Mouse (Mus musculus): ENCODE results near the gene Cfap58. TPM values are rescaled to one million over a fixed set of nuclear protein-coding genes. Genes with fewer than 3 reads are reported as not detected.

The Cfap58 gene
- polyA plus RNA-seq (2015; fragmentation: Nextera tagmentation; extraction: Ambion mirVana) = 0.09 TPM in 1 of 2 replicates, not detected in the other

DNA sequence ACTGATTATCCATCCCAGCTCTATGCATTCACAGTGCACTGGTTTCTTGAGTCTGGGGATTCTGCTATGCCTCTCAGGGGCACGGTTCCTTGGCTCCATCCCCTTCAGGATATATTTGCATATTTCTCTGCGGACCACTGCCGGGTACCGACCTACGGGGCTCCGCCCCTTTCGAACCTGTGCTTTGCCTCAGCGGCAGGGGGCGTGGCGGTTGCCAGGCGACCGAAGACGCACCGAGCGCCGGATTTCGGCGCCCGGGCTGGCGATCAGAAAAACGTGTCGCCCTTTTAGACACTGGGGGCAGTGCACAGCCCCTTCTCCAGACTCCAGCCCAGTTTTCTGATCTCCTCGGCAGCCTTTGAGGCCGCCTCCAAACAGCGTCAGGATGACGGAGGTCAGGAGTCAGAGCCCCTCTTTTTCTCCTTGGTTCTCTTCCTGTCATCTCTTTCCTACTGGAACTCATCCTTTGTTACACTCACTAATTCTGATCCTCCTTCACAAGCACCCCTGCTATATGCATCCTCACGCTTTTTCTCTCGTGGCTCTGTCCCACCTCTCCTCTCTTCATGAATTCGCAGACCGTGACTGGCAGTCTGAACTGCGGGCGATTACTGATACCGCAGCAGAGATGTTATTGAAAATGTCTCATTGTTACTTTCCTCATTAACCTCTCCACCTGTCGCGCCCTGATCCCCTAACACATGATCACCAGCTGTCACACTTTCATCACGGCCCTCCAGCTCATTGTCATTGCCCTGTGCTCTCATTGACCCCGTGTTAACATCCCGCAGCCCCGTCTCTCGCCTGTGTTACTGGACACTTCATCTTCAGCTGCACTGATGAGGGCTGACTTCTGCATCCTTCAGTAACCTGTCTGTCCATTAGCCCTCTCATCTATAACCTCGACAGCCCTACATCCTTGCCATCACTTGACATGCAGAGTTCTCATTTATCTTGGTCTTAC is at the start of gene Cfap58:
Cfap58 (plus strand) TSS at position 233 of the 964 bp plus-strand sequence.
- peak within 1 kb of the TSS; percentile 45 for H3K4me3 ChIP-seq
- H3K36me3 ChIP-seq = no peaks in the 10 kb centered on the region
- 8% methylated on average over 41 of the region's 41 CpGs for WGBS
- H3K9me3 ChIP-seq (replicated peaks) = no peaks in the 10 kb centered on the region
- 0 out of 2 replicates have a peak within 1 kb of the TSS, but pooled peaks have one; percentile 24 for H3K9ac ChIP-seq
- no peak within 1 kb of the TSS for H3K27ac ChIP-seq
- H3K4me1 ChIP-seq (replicated peaks) = peaks cover 9% of the 10 kb centered on the region
- peak within 1 kb of the TSS; percentile 80 for H3K4me2 ChIP-seq
- ATAC-seq (replicated peaks; ENCODE audit: insufficient number of reproducible peaks, insufficient read depth, low FRiP score, low read depth) = no peak; the same call in 1 of the 2 replicates
- peaks cover 16% of the 10 kb centered on the region for H3K27me3 ChIP-seq

DNA sequence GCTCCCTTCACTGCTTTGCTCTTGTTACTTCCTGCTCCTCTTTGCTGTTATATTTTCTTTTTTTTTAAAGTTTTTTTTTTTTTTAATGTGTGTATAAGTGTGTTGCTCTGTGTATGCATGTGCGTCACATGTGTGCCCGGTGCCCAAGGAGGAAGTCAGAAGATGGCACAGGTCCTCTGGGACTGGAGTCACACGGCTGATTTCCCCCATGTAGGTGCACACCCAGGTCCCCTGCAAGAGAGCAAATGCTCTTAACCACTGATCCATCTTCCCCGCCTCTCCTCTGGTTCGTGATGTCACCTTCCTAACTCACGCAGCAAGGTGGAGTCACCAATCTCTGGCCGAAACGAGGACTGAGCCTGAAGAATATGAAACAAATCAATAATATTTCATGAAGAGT is 49.4 kb upstream of the Cfap58 start:
- Histone ChIP-seq H3K4me3 (no peak overlapping the region), H3K27ac (no peak overlapping the region)

DNA sequence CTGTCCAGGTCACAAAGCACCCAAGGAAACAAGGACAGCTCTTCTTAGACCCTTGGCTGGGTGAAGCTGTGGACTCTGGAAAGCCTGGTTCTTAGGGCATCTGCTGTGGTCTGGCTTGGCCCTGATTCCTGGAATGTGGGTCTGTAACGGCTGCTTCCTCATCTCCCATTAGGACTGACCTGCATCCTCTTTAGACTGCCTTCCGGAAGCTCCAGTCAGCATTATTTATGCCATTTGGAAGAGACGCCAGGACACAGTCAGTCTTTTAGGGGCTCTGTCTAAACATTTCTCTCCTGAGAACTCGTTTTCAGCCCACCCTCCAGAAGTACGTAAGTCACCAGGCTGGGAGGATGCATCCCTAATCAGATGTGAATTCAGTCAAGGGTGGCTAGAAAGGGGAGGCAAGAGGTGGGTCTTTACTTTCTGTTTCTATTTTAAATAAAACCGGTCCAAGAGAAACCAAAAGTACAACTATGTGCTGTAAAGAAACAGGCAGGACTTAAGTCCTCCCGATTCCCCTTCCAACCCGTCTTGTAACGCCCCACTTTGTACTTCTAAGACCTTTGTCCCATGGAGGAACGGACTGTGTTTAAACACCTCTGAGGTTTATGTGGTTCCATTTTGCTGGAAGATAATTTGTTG is 46.9 kb upstream of the Cfap58 start:
- WGBS = 52% methylated on average over 10 of the region's 10 CpGs
- Histone ChIP-seq H3K4me3 (no peak overlapping the region), H3K27ac (peak overlapping the region; percentile 35)

More for the DNA sequence above, 49.4 kb upstream of the Cfap58 start:
- Histone ChIP-seq H3K4me1 (replicated peaks) (peaks cover 58% of the 10 kb centered on the region), H3K27me3 (no peaks in the 10 kb centered on the region), H3K9me3 (replicated peaks) (no peaks in the 10 kb centered on the region), H3K9ac (no peak overlapping the region), H3K36me3 (no peaks in the 10 kb centered on the region), H3K4me2 (no peak overlapping the region)
- 95% methylated on average over 8 of the region's 8 CpGs for WGBS
- ATAC-seq (replicated peaks; ENCODE audit: insufficient number of reproducible peaks, insufficient read depth, low FRiP score, low read depth) = no peak

DNA sequence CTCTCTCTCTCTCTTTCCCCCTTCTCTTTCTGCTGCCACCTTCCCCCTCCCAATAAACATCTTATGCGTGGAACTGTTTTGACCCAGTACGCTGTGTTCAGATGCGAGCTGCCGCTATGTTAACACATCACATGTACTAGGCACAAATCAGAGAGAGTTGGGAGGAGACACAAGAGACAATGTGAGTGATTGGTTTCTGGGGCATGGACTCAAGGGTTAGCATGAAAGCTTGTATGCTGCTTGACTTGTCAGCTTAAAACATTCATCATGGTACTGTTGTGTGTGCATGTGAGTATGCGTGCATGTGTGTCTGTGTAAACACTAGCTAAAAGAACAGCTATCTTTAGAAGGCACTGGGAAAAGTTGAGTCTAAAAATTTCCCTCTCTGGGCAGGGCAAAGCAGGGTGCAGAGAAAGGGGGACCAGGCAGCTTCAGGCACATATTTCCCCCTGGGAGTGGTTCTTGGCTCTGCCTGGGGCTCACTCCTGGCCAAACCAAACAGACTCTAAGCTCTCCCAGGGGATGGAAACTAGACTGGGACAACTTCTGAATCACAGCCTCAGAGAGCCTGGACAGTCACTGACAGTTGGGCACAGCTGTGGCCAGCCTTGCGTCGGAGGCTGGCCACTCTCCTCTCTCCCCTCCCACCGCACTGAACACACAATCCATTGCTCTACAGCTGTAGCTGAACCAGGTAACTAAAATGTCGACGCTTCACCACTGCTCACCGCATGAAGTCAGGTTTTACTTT is 45.7 kb upstream of the Cfap58 start:
- H3K4me1 ChIP-seq (replicated peaks) = peaks cover 37% of the 10 kb centered on the region
- H3K9me3 ChIP-seq (replicated peaks) = no peaks in the 10 kb centered on the region
- H3K4me2 ChIP-seq = no peak overlapping the region
- no peaks in the 10 kb centered on the region for H3K27me3 ChIP-seq
- H3K36me3 ChIP-seq = peaks cover 12% of the 10 kb centered on the region
- peak overlapping the region; percentile 35 for H3K27ac ChIP-seq
- no peak overlapping the region for H3K4me3 ChIP-seq
- no peak overlapping the region for H3K9ac ChIP-seq
- WGBS = 65% methylated on average over 11 of the region's 11 CpGs
- peak; percentile 32; the same call in 1 of the 2 replicates for ATAC-seq (replicated peaks; ENCODE audit: insufficient number of reproducible peaks, insufficient read depth, low FRiP score, low read depth)

More for the DNA sequence above, 46.9 kb upstream of the Cfap58 start:
- no peaks in the 10 kb centered on the region for H3K9me3 ChIP-seq (replicated peaks)
- H3K36me3 ChIP-seq = peaks cover 9% of the 10 kb centered on the region; the same call in 1 of the 2 replicates
- H3K4me2 ChIP-seq = peak overlapping the region; percentile 1; the same call in 1 of the 2 replicates
- H3K4me1 ChIP-seq (replicated peaks) = peaks cover 47% of the 10 kb centered on the region
- no peak overlapping the region for H3K9ac ChIP-seq
- ATAC-seq (replicated peaks; ENCODE audit: insufficient number of reproducible peaks, insufficient read depth, low FRiP score, low read depth) = no peak
- no peaks in the 10 kb centered on the region for H3K27me3 ChIP-seq

GRCm38 (mm10) chr19:47893092-47893491 is 44.4 kb upstream of the Cfap58 start:
- H3K4me3 ChIP-seq = no peak overlapping the region
- peaks cover 23% of the 10 kb centered on the region for H3K36me3 ChIP-seq
- H3K27ac ChIP-seq = no peak overlapping the region
- H3K9ac ChIP-seq = no peak overlapping the region
- no peaks in the 10 kb centered on the region for H3K9me3 ChIP-seq (replicated peaks)
- no peak for ATAC-seq (replicated peaks; ENCODE audit: insufficient number of reproducible peaks, insufficient read depth, low FRiP score, low read depth)
- peaks cover 29% of the 10 kb centered on the region for H3K4me1 ChIP-seq (replicated peaks)
- WGBS = 90% methylated on average over 6 of the region's 6 CpGs
- H3K27me3 ChIP-seq = no peaks in the 10 kb centered on the region
- H3K4me2 ChIP-seq = no peak overlapping the region

DNA sequence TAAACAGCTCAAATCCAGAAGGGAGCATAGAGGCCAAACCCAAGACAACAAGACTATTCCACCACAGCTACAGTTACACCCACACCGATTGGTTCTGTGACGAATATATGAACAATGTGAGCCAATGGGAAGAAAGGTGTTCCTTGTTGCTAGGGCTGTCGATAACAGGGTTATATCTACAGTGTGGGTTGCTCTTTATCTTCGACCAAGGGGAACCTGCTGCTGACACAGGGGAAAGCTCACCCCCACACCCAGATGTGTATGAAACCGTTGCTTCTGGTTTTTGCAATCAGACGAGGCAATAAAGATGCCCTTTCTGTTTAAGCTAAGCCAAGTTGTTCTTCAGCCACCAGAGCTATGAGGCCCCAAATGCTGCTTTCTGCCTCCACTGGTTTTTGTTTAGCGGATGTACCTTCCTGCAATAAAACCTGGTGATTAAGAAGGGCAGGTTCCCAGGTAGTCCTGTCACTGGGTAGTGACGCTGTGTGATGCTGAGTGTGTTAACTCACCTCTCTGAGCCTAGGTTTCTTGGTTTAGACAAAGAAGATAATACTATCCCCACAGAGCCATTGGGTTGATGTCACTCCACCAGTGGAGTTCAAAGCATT is 38.9 kb upstream of the Cfap58 start:
- H3K4me1 ChIP-seq (replicated peaks) = peaks cover 37% of the 10 kb centered on the region
- ATAC-seq (replicated peaks; ENCODE audit: insufficient number of reproducible peaks, insufficient read depth, low FRiP score, low read depth) = no peak
- no peak overlapping the region for H3K4me2 ChIP-seq
- H3K27me3 ChIP-seq = no peaks in the 10 kb centered on the region
- 76% methylated on average over 8 of the region's 8 CpGs for WGBS
- no peak overlapping the region for H3K27ac ChIP-seq
- no peak overlapping the region for H3K4me3 ChIP-seq
- peaks cover 23% of the 10 kb centered on the region for H3K36me3 ChIP-seq
- no peaks in the 10 kb centered on the region for H3K9me3 ChIP-seq (replicated peaks)
- no peak overlapping the region for H3K9ac ChIP-seq

GRCm38 (mm10) chr19:47900012-47900411 is 37.5 kb upstream of the Cfap58 start:
- H3K4me1 ChIP-seq (replicated peaks) = peaks cover 45% of the 10 kb centered on the region
- no peak for ATAC-seq (replicated peaks; ENCODE audit: insufficient number of reproducible peaks, insufficient read depth, low FRiP score, low read depth)
- H3K27ac ChIP-seq = no peak overlapping the region
- H3K9ac ChIP-seq = no peak overlapping the region
- WGBS = 57% methylated on average over 6 of the region's 6 CpGs
- no peak overlapping the region for H3K4me3 ChIP-seq
- no peak overlapping the region for H3K4me2 ChIP-seq
- H3K27me3 ChIP-seq = no peaks in the 10 kb centered on the region
- no peaks in the 10 kb centered on the region for H3K9me3 ChIP-seq (replicated peaks)
- H3K36me3 ChIP-seq = peaks cover 20% of the 10 kb centered on the region

- H3K4me1 ChIP-seq (replicated peaks) = peaks cover 50% of the 10 kb centered on the region
- H3K9ac ChIP-seq = no peak overlapping the region
- WGBS = 75% methylated on average over 10 of the region's 10 CpGs
- peaks cover 14% of the 10 kb centered on the region for H3K36me3 ChIP-seq
- H3K27me3 ChIP-seq = no peaks in the 10 kb centered on the region
- no peak overlapping the region for H3K4me3 ChIP-seq
- H3K27ac ChIP-seq = no peak overlapping the region
- no peak for ATAC-seq (replicated peaks; ENCODE audit: insufficient number of reproducible peaks, insufficient read depth, low FRiP score, low read depth)
- no peak overlapping the region for H3K4me2 ChIP-seq
- no peaks in the 10 kb centered on the region for H3K9me3 ChIP-seq (replicated peaks)
These were observed 36.9 kb upstream of the Cfap58 start for GRCm38 (mm10) chr19:47900558-47900957.

- H3K9me3 ChIP-seq (replicated peaks) = no peaks in the 10 kb centered on the region
- H3K4me2 ChIP-seq = peak overlapping the region; percentile 40
- H3K4me1 ChIP-seq (replicated peaks) = peaks cover 54% of the 10 kb centered on the region
- H3K9ac ChIP-seq = peak overlapping the region; percentile 25; the same call in 1 of the 2 replicates
- ATAC-seq (replicated peaks; ENCODE audit: insufficient number of reproducible peaks, insufficient read depth, low FRiP score, low read depth) = peak; percentile 77
- peak overlapping the region; percentile 81 for H3K27ac ChIP-seq
- H3K27me3 ChIP-seq = no peaks in the 10 kb centered on the region
- peaks cover 2% of the 10 kb centered on the region; the same call in 1 of the 2 replicates for H3K36me3 ChIP-seq
- 51% methylated on average over 13 of the region's 13 CpGs for WGBS
- no peak overlapping the region for H3K4me3 ChIP-seq
These were observed 34.9 kb upstream of the Cfap58 start for GRCm38 (mm10) chr19:47902316-47903201.

DNA sequence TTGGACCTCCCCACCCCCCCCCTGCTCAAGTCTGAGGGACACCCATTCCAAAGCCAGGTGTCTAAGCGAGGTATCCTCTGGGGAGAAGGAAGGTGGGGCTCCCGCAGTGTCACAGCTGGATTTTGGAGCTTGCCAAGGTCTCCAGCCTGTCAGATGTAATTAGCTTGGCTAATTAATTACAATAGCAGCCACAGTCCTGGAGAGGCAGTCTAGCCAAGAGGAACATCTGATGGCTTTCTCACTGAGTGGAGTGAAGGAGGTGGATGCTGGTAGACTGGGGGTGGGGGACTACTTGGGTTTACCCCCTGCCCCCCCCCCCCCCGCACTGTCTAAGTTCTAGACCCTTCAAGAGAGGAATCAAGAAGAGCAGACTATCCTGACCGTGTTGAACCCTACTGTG is 33.8 kb upstream of the Cfap58 start:
- WGBS = 67% methylated on average over 4 of the region's 4 CpGs
- Histone ChIP-seq H3K4me3 (no peak overlapping the region), H3K27me3 (no peaks in the 10 kb centered on the region), H3K9me3 (replicated peaks) (no peaks in the 10 kb centered on the region), H3K4me1 (replicated peaks) (peaks cover 63% of the 10 kb centered on the region), H3K36me3 (no peaks in the 10 kb centered on the region), H3K27ac (peak overlapping the region; percentile 81; the same call in 1 of the 2 replicates), H3K4me2 (no peak overlapping the region), H3K9ac (no peak overlapping the region)
- ATAC-seq (replicated peaks; ENCODE audit: insufficient number of reproducible peaks, insufficient read depth, low FRiP score, low read depth) = no peak
